Mouse (Mus musculus) heart, postnatal 0 days (tissue): ENCODE measurements around the gene Ccdc62.

Experiments used
- CTCF ChIP-seq: IDR thresholded peaks from 2 replicates; pipeline ENCODE4 v1.5.1; 2016; ENCODE audit warnings: antibody characterized with exemption, control low read depth, low read depth
- EP300 ChIP-seq: IDR thresholded peaks from 2 replicates; pipeline ENCODE4 v1.6.1; 2016; ENCODE audit warnings: antibody characterized with exemption, low read depth

DNA sequence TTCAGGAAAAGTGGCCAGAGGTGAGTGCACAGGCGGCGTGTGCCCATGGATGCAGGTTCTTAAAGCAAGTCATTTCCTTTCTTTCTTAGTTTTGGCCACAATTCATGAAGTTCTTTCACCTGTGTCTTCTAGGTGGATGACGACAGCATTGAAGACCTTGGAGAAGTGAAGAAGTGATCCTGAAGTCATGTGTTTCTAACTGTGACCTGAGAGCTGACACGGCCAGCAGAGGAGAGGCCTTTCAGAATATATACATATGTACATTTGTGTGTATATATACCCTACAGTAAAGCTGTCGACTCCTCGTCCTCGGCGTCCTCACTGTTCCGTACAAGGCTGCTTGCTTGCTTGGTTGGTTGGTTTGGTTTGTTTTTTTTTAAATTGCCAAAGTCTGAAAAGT lies 3.4 kb upstream of the Ccdc62 start, which contains the start of gene Gm43518:
- no peak for TF ChIP-seq CTCF
- TF ChIP-seq EP300 = no peak
